Mouse (Mus musculus): ENCODE results near the gene Ldah. TPM values are rescaled to one million over a fixed set of nuclear protein-coding genes. Genes with fewer than 3 reads are reported as not detected.
"Not testable (repeated sequence)": the region's sequence is repeated elsewhere in the genome, so short reads cannot be mapped to it uniquely, and the experiment has no call there.

Gene Ldah
- 10 to 100 TPM in 1 of 4 experiments, 1 to 10 TPM in 3; 8.4 to 10.2 (median 8.6) TPM for total RNA-seq (2022)

DNA sequence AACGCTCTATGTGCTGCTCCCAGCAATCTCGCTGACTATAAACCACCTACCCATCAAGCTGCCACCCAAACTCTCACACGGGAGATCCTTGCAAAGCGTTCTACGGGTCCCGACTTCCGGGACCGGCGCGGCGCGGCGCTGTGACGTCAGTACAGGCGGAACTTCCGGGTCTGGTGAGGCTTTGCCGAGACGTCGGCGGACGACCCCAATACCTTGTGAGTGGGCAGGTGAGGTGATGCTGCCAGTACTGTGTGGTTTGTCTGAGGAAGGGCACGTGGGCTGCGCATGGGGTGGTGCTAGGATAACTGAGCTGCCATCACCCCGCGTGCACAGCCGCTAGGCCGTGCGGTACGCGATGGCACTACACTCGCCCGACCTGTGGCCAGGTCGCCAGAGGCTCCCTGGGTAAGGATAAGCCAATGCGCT lies at the start of gene Ldah:
TSS of gene Ldah (plus strand) at position 130 of the 426 bp plus-strand sequence.
- peak; percentile 62 to 67 for DNase-seq (ENCODE audit: low spot score in 2 of 2)

DNA sequence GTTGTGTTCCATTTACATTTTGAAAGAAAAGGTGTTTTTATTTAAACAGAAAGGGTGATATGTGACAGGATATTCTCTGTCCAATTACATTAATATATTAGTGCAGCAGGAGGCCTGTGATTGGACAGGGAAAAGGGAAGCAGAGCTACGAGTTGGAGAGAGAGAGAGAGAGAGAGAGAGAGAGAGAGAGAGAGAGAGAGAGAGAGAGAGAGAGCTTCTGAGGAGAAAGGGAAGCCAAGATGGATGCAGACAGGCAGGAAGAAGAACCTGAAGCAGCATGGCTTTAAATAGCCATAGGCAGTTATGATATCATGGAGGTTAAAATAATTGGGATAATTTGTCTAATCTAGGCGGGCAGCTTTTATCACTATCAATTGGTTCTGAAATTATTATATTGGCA lies 40.2 kb upstream of the Ldah start:
- no peak for DNase-seq (ENCODE audit: low spot score in 2 of 2)

DNA sequence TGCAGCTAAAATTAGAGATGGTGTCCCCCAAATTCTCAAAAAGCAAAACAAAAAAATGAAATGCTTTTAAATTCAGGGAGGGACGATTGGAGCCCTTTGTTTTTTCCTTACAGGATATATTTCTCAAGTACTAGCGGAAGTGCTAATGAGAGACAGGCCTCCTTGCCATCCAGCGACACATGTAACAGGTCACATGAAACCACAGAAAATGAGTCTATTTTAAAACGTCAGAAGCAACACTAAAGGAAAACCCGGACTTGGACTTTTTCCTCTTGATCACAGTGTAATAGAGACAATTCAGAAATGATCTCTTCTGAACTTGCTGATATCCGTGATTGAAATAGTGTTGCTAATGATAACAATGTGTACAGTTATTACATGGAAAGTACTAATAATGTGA lies 27.0 kb upstream of the Ldah start:
- DNase-seq (ENCODE audit: low spot score in 2 of 2): no peak

DNA sequence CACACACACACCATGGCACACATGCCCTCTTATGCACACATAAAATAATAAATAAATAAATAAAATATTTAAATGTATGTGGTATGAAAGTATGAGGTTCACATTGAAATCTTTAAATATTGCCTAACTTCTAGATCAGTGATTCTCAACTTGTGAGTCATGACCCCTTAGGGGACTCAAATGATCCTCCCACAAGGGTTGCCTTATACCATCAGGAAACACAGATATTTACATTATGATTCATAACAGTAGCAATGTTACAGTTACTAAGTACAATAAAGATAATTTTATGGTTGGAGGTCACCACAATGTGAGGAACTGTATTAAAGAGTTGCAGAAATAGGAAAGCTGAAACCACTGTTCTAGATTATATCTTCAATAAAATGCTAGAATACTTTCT lies 26.2 kb upstream of the Ldah start:
- no peak for DNase-seq (ENCODE audit: low spot score in 2 of 2)

DNA sequence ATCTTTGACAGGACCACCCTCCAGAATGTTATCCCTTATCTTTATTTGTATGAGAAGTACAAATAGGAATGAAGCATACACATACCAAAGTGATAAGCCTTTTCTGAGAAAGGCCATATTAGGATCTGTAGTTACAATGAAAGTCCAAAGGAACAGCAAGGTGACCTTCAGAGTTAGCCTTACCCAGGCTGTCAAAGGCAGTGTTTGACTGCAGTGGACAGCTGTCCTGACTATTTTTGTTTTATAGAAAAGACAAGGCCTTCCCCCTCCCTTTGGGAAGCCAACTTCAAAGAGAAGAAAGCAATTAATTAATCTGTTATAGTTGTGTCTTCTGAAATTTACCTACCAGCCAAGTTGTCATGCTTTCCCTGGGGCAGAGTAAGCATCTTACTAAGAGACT lies 23.4 kb upstream of the Ldah start:
- DNase-seq (ENCODE audit: low spot score in 2 of 2): no peak

DNA sequence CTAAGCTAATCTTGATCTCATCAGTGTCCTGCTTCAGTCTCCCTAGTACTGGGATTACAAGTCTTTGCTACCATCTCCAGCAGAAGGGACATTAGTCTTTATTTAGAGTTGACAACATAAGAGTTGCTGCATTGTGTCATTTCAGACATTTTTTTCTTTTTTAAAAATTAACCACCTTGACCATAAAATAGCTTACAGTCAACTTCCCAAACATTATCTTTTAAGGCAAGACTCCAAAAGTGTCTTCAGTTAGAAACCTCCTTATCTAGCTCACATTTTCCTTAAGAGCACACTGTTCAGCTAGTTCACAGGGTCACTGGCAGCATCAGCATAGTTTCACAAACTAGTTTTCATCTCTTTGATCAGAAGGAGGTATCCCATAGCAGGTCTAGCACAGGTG lies 19.7 kb upstream of the Ldah start:
- no peak for DNase-seq (ENCODE audit: low spot score in 2 of 2)

DNA sequence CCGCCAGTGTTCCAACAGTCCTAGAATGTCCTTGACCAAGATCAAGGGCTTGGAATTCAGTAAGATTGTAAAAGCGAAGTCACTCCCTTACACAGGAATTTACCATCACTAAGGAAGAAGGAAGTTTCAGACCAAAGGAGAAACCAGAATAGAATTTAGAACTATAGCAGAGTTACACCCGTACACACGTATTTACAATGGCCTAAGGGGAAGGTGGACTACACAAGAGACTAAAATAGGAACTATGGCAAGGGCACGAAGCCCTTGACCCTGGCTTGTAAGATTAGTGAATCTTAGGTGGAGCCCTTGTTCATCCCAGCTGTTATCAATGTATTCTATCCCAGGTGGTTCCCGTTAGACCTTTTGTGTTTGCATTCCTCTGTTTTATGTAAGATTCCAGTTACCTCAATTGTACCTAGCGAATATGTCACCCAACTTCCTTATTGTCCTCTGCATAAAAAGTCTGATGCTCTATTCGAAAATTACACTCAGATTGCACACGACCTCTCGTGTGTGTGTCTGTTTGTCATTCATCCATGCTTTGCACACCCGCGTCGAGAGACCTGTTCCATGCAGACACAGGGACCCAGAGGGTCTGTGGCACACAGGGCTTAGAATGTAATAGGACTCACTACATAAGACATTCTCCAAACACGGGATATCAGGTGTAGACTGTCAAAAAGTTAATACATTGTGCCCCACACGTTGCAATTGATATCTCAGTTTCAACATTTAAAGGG lies 18.9 kb upstream of the Ldah start:
- not testable (repeated sequence) for DNase-seq (ENCODE audit: low spot score in 2 of 2)

DNA sequence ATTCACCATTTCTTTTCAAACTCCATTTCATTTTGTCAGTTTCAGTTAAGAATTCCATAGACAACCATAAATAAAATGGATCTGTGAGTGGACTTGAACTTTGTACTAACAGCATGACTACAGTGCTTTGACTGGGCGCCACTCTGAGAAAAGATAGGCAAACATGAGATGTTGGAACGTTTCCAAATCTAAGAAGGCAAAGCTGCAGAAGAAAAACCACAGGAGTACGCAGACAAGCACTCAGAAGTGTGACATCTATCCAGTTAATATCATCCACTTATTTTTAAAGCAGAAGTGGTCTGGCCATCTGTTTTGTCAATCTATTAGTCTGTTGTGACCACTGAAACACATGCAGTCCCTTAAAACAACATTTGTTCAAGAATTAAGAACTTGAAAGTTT lies 18.2 kb upstream of the Ldah start:
- DNase-seq (ENCODE audit: low spot score in 2 of 2): no peak

DNA sequence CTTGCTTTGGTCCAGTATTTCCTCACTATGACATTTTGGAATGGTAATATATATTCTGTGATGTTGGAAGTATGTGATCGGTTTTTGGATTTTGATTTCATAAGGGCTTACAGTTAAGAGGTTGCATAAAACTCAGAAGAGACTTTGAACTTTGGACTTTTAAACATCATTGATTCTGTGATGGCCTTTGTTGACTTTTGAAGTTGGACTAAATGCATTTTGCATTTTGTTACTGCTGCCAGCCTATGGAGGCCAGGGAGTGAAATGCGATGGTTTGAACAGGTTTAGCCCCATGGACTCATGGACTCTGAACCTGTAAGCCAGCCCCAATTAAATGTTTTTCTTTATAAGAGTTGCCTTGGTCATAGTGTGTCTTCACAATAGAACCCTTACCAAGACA lies 2.2 kb upstream of the Ldah start:
- no peak for DNase-seq (ENCODE audit: low spot score in 2 of 2)

DNA sequence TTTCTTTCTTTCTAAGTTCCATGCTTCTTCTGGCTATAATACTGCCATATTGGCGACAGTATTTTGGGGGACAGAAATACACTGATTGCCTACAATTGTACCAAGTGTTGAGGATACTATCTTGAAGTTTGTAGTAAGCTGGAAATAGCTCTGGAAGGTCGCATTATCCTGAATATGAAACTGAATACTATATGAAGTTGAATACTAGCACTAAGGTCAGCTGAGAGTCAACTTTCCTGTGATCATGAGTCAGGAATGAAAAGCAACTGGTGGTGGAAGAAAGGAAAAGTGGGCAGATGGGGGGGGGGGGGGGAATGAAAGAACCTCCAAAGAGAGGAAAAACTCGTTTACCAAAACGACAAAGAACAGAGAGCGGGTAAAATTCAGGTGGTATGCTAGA lies 329 bp upstream of the Ldah start:
- DNase-seq (ENCODE audit: low spot score in 2 of 2): no peak

DNA sequence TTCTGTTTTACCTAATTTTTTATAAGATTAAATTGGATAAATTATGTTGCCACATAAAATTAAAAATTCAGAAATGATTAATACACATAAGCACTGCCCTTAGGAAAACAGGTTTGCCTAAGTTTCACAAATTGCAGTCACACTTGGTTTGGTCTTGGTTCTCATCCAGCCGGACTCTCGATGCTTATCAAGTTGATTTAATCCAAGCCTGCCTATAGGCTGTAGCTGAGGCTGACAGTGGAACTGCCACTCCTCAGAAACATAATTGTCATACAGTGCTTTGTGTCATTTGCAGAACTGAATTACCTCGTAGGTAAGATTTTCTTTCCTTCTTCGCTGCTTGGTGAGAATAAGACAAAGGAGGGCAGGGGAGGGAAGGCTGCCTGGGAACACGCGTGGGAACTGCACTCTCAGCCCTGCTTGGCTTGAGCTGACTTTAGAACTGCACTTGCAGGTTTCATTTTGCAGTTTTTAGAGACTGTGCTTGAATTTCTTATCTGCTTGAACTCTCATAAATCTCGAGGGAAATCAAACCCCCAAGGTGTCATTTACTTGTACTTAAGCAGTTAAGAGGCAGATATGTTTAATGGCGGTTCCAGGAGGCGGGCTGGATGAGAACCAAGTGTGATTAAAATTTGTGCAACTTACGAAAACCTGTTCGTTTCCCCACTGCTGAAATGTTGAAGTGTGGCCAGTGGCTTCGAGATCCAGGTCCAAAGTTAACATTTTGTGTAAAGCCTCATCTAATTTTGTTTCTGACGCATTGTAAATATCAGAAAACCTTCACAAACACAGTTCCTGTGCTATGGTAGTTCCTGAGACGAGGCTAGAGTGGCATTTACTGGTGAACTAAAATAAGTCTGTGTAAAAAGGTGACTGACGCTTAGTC lies 8.7 kb downstream of the Ldah start:
- DNase-seq (ENCODE audit: low spot score in 2 of 2): no peak

DNA sequence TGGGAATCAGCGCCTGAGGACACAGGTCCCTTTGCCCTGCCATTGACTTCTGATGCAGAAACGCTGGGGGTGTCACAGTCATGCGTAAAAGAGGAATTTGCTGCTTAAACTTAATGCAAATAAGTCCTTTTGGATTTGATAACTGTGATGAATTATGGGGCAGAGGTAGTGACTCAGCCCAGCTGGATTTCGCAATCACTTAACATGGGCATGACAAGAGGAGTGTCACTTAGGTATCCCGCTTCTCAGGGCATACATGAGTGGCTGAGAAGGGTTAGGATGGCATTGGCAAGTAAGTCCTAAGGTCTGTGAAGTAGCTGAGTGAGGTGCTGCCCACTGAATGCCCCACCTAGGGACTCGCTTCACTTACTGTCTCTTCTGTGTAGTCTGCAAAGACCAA lies 15.1 kb downstream of the Ldah start:
- no peak for DNase-seq (ENCODE audit: low spot score in 2 of 2)

DNA sequence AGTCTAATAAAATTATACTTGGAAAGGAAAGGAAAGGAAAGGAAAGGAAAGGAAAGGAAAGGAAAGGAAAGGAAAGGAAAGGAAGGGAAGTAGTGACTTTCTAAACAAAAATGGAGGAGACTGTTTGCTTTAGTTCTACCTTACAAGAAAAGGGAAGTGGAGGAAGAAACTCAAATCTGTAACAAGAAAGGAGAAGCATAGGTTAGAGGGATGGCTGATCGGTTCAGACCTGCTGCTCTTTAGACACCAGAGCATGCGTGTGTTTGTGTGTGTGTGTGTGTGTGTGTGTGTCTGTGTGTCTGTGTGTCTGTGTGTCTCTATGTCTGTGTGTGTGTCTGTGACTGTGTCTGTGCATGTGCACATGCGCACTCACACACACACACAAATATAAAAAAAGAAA lies 23.2 kb downstream of the Ldah start:
- DNase-seq (ENCODE audit: low spot score in 2 of 2): no peak

DNA sequence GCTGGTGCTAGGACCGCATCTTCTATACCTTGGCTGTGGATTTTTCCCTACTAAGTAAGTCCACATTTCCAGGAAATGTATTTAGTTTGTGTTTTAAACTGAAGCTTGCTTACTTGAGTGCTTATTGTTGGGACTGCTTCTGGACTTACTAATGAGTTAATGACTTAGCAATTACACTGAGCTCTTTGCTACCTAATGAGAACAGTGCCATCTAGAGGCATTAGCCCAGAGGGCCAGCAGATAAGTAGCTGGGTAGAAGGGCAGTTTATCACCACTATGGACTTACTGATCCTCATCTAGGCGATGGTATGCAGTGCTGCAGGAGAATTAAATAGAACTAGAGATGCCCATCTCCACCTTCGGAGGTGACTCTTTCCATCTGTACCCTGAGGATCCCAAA lies 24.8 kb downstream of the Ldah start:
- DNase-seq (ENCODE audit: low spot score in 2 of 2): no peak

DNA sequence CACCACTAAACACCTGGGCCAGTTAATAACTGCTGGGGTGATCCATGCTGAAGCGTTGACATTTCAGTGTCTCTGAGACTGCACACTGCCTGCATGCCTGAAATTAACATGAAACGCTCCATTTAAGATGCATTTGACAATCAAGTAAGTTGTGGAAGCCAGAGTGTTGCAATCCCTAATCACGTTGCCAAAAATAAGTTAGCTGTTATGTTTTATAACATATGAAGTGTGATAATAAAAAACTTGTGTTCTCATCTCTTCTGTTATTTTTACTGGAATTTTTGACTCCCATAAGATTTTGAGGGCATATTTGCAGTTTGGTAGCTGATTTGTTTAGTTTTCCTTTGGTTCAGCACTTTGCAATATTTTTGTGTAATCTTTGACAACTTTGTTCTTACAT lies 34.3 kb downstream of the Ldah start:
- DNase-seq (ENCODE audit: low spot score in 2 of 2): no peak

DNA sequence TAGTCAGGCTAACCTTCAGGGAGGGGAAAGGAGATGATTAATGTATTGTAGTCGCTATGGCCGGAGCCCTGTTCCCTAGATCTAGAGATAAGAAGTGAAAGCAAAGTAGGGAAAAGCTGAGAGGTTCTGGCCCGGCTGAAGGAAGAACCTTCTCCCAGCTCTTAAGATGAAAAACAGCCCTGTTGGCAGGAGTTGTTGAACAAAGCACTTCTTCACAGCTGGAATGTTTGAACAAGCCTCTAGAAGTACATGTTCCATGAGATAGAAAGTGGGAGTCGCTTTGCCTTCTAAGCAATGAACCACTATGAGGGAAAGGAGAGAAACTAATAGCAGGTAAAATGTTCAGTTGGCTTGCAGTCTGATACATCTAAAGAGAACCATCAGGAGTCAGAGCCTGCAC lies 36.8 kb downstream of the Ldah start:
- DNase-seq (ENCODE audit: low spot score in 2 of 2): no peak

DNA sequence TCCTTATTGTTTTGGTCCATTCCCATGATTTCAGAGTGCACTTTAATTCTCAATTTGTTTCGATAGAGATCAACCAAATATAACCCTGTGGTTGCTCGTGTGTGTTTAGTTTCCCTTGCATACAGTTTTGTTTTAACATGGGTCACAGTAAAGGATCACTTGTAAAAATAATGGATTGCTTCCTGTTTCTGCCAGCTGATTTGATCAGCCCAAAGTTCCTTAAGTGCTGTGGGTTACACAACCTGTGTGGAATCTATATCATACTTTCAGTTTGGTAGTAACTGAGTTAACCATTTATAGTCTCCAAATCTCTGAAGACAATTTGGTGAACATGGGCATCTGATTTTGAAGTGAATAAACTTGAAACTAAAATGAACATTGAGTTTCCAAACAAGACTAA lies 52.4 kb downstream of the Ldah start:
- no peak for DNase-seq (ENCODE audit: low spot score in 2 of 2)

DNA sequence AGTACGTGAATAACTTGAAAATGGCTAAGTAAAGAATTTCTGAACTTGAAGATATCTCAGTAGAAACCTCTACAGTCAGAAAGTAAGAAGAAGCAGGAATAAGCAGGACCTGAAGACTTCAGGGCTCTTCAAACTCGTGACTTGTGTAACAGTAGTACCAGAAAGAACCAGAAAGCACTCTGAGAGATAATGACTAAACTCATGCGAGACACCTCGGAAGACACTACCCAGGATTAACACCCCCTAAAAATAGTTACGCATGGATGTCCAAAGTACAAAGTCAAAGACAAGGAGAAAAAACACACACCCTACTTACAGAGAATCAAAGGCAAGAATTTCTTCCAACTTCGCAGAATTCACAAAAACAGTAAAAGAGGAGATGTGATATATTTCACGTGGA lies 58.4 kb downstream of the Ldah start:
- DNase-seq (ENCODE audit: low spot score in 2 of 2): no peak

DNA sequence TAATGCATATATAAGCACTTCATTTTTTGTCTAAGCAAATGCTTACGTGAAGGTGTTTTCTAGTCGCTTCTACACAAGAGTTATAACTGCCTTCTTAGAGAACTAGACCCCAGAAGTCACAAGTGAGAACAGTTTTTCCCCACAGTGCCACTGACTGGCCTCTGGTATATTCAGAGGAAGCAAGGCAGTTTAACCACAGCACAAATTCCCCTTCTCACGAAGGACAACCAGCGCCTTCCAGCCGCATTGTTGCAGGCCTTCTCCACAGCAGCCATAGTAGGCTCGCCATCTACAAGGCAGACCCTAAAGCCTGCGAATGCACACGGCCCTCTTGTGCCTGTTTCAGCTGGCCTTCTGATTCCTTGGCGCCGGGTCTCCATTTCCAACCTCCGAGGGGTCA lies 61.7 kb downstream of the Ldah start:
- no peak for DNase-seq (ENCODE audit: low spot score in 2 of 2)

DNA sequence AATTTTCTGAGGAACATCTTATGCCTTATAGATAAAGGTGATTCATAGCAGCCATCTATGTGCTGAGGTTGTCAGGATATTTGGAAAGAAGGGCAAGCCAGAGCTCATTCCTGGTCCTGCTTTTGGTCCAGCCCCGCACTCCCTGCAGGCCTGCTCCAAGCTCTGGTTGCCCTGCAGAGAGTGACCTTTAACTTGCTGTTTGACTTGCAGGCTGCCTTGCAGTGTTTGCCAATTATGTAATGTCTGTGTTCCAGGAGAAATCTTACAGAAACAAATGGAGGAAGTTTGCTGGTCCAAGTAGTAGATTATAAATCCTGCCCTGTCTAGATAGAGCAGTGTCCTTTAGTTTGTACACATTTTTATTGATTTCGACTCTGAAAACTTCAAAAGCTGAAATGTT lies 63.5 kb downstream of the Ldah start:
- DNase-seq (ENCODE audit: low spot score in 2 of 2): no peak

DNA sequence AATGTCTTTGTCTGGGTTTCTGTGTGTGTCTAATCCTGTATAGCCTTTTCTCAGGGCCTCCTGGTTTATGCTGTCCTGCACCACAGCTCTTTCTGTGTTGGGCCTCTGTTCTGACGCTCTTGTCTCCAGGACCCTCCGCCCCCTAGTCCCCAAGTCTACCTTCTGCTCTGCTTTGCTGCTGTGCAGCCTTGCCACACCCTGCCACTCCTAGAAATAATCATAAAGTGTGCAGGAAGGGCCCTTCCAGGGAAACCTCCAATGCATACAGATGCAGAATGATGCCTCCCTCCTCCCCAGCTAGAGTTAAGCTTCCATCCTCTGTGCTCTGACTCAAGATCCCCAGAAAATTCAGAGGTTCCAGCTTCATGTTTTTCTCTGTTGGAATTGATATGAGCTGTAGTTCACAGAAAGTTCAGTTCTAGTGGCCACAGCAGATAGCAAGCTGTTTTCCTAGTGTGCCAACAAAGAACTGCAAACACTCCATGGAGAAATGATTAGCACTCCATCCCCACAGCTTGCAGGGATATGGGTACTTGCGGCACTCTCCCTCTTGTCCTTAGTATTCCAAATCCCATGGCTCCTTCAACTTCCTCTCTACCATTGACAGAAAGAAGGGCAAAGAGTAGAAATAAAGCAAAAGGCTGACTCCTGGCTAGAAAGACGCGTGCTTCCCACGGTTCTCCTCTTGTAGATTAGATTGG lies 65.7 kb downstream of the Ldah start:
- no peak for DNase-seq (ENCODE audit: low spot score in 2 of 2)

DNA sequence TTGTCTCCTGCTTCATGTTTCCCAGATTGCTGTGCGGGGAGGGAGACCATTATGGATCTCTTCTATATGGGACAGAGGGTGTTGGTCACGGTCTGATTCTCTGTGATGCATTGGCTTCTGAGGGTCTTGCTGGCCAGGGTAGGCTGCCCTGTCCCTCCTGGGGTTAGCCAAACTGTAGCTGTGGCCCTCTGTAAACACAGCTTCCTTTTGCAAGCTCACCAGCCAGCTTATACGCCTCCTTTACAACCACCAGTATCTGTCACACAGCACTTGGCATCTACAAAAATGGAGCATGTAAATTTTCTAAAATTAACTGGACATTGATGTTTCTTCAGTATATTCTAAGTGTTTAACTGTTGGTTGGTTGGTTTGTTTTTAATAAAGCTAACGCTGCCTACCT lies 67.5 kb downstream of the Ldah start:
- DNase-seq (ENCODE audit: low spot score in 2 of 2): no peak
